Mouse (Mus musculus) stomach, embryonic 14.5 days (tissue): Measurements from ENCODE around the gene Rps29. TPM values are rescaled to one million over a fixed set of nuclear protein-coding genes. Genes with fewer than 3 reads are reported as not detected.
"Not testable (repeated sequence)": the region's sequence is repeated elsewhere in the genome, so short reads cannot be mapped to it uniquely, and the experiment has no call there.

Experiments
- ATAC-seq: fragments of 200-750 bp; cut with Nextera tagmentation; 2 replicates; pipeline ENCODE4 v1.8.0; 2017; ENCODE audit warnings: low read depth, moderate TSS enrichment; ENCODE audit not compliant: insufficient number of reproducible peaks, insufficient read depth, low FRiP score
- H3K27ac ChIP-seq: fragments of 300-500 bp; sonication (generic); 2 replicates; pipeline ENCODE4 v1.5.1; 2014; ENCODE audit warnings: mild to moderate bottlenecking, low read length, moderate library complexity, mixed read lengths
- H3K27me3 ChIP-seq: fragments of 300-500 bp; sonication (generic); 2 replicates; pipeline ENCODE4 v1.6.1; 2014; ENCODE audit warnings: low read length, control low read depth, mixed read lengths; ENCODE audit not compliant: control insufficient read depth, insufficient read depth
- H3K36me3 ChIP-seq: fragments of 300-500 bp; sonication (generic); 2 replicates; pipeline ENCODE4 v1.6.1; 2014; ENCODE audit warnings: mild to moderate bottlenecking, control low read depth, low read length, moderate library complexity, mixed read lengths; ENCODE audit not compliant: control insufficient read depth, insufficient read depth
- H3K4me1 ChIP-seq: fragments of 300-500 bp; sonication (generic); 2 replicates; pipeline ENCODE4 v1.6.1; 2014; ENCODE audit warnings: low read length, control low read depth, mixed read lengths; ENCODE audit not compliant: control insufficient read depth, insufficient read depth
- H3K4me2 ChIP-seq: fragments of 300-500 bp; sonication (generic); replicated peaks from 2 replicates; pipeline ENCODE4 v1.6.1; 2014; ENCODE audit warnings: low read depth, low read length, control low read depth
- H3K4me3 ChIP-seq: fragments of 300-500 bp; sonication (generic); 2 replicates; pipeline ENCODE4 v1.5.1; 2014; ENCODE audit warnings: low read depth, low read length, control low read depth
- H3K9ac ChIP-seq: fragments of 300-500 bp; sonication (generic); replicated peaks from 2 replicates; pipeline ENCODE4 v1.6.1; 2014; ENCODE audit warnings: low read depth, mild to moderate bottlenecking, control low read depth, low read length, moderate library complexity, mixed read lengths
- H3K9me3 ChIP-seq: fragments of 300-500 bp; sonication (generic); 2 replicates; pipeline ENCODE4 v1.6.1; 2016; ENCODE audit warnings: low read depth, low read length, control low read depth; ENCODE audit not compliant: control insufficient read depth
- WGBS: fragments of 180-500 bp; shearing (Covaris S2); extraction: QIAGEN DNeasy Blood & Tissue Kit; methylation state at CpG from one replicate; pipeline ENCODE4 v1.1.7; 2014; 5-methylcytosine and 5-hydroxymethylcytosine counted together
- polyA plus RNA-seq: library from polyadenylated mRNA; unstranded; fragments of >200 nt; fragmentation: Nextera tagmentation; extraction: Ambion mirVana; gene quantifications from 2 replicates; pipeline ENCODE4 v1.2.1, GENCODE M21; 2014

The Rps29 gene
- polyA plus RNA-seq, 1 experiment from 2014 or later = 2,274 TPM

DNA sequence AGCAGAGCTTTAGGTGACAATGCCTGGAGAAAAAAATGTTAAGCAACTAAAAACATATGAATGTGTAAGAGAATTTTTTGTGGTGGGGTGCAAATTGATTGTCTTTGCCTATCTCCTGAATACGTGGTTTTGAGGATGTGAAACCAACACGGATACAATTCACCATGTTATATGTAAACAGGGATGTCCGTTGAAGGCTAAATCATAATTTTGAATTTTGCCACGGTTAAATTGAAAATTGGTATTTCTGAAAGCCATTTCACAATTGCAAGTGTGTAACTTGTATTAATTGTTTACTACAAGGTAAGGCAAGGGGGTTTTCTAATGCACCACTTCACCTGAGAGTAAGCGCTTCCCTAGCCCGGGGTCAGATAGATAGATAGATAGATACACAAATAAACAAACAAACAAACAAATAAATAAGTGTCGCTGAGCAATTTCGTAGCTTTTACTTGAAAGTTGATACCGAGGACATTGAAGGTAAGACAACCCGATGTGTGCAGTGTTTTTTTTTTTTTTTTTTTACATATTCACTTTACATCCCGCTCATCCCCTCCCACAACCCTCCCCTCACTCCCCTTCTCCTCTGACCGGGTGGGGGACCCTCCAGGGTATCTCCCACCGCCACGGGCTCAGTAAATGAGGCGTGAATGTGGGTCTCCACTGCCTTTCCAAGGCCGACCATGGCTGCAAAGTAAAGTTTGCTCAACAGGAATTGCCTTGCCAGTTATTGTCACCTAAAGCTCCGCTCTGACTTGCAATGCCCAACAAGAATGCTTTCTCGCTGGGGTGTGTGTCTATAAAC lies 8.9 kb upstream of the Rps29 start:
- peak overlapping the region; percentile 69 for H3K4me2 ChIP-seq
- H3K4me3 ChIP-seq = peak overlapping the region; percentile 89
- H3K27me3 ChIP-seq = no peaks in the 10 kb centered on the region
- WGBS = 8% methylated on average over 18 of the region's 18 CpGs
- peak overlapping the region; percentile 81; the same call in 1 of the 2 replicates for H3K27ac ChIP-seq
- H3K9ac ChIP-seq = peak overlapping the region; percentile 58
- no peaks in the 10 kb centered on the region for H3K9me3 ChIP-seq
- peak; percentile 30; the same call in 1 of the 2 replicates for ATAC-seq
- no peaks in the 10 kb centered on the region for H3K36me3 ChIP-seq
- 0 out of 2 replicates have a peak, but pooled peaks cover 8% of the 10 kb centered on the region for H3K4me1 ChIP-seq

DNA sequence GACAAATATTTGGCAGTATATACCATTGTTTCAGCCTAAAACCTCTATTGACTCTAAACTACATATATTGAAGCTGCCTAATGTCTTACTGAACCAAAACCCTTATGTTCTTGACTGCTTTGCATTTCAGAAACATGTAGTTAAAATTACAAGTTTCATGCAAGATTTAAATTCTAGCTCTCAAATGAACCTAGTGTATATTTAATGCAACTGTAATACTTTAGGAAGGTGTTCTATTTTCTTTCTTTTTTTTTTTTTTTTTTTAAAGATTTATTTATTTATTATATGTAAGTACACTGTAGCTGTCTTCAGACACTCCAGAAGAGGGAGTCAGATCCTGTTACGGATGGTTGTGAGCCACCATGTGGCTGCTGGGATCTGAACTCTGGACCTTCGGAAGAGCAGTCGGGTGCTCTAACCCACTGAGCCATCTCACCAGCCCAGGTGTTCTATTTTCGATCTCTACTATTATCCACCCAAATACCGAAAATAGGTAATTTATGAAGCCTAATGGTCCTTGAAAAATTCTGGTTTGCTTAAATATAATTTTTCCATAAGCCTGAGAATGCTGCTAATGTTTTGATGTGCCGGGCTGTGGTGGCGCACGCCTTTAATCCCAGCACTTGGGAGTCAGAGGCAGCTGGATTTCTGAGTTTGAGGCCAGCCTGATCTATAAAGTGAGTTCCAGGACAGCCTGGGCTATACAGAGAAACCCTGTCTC lies 8.0 kb upstream of the Rps29 start:
- not testable (repeated sequence) for H3K9ac ChIP-seq, H3K27ac ChIP-seq, H3K4me2 ChIP-seq, H3K4me1 ChIP-seq, ATAC-seq, H3K36me3 ChIP-seq, H3K9me3 ChIP-seq, H3K27me3 ChIP-seq, H3K4me3 ChIP-seq
- 68% methylated on average over 8 of the region's 8 CpGs for WGBS

DNA sequence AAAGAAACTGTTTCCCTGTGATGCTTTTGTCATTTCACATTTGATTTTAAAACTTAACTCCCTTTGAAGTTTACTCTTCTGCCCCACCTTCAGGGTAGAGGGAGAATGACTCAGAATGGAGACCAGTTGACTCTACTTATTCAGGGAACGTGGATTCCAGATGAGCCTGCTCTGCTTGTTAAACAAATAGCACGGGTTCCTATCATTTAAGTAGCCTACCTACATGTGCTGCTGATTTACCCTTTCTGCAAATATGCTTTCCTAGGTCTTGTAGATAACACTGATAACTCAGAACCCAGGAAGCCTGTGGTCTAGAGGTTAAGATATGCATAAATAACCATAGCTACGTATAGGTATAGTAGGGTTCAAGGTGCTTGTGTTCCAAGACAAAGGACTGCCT lies 5.9 kb upstream of the Rps29 start:
- ATAC-seq = peak; percentile 25; the same call in 1 of the 2 replicates
- 47% methylated on average over 3 of the region's 3 CpGs for WGBS

GRCm38 (mm10) chr12:69163586-69163985 lies 4.6 kb upstream of the Rps29 start:
- H3K4me3 ChIP-seq, H3K36me3 ChIP-seq, H3K4me1 ChIP-seq, H3K27me3 ChIP-seq, H3K9ac ChIP-seq, H3K4me2 ChIP-seq, H3K9me3 ChIP-seq, H3K27ac ChIP-seq, ATAC-seq: not testable (repeated sequence)
- WGBS = 81% methylated on average over 4 of the region's 4 CpGs

More for the DNA sequence above, 5.9 kb upstream of the Rps29 start:
- Histone ChIP-seq H3K4me3 (no peak overlapping the region), H3K4me2 (no peak overlapping the region), H3K36me3 (no peaks in the 10 kb centered on the region), H3K27ac (no peak overlapping the region), H3K9me3 (no peaks in the 10 kb centered on the region), H3K9ac (no peak overlapping the region), H3K4me1 (0 out of 2 replicates have a peak, but pooled peaks cover 7% of the 10 kb centered on the region), H3K27me3 (no peaks in the 10 kb centered on the region)

GRCm38 (mm10) chr12:69160677-69161076 lies 1.7 kb upstream of the Rps29 start:
- H3K27me3 ChIP-seq, H3K4me2 ChIP-seq, H3K9ac ChIP-seq, H3K9me3 ChIP-seq, H3K27ac ChIP-seq, ATAC-seq, H3K4me1 ChIP-seq, H3K4me3 ChIP-seq: not testable (repeated sequence)
- 88% methylated on average over 2 of the region's 2 CpGs for WGBS
- H3K36me3 ChIP-seq = peaks cover 18% of the 10 kb centered on the region

DNA sequence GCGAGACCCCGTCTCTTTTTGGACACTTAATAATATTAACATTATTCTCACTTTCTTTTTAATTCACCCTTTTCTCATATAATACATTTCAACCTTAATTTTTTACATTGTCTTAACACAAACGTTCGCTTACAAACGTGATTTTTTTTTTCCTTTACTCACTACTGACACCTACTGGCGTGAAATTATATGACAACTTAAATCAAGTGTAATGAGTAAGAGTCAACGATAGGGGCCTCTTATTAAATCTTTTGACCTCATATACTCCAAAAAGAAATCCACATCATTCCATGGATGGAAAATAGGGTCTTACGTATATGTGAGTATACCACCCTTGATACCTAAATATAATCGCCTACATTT lies 573 bp upstream of the Rps29 start:
- no peaks in the 10 kb centered on the region for H3K27me3 ChIP-seq
- H3K4me3 ChIP-seq = peak overlapping the region; percentile 11; the same call in 1 of the 2 replicates
- no peak overlapping the region; the same call in 1 of the 2 replicates for H3K4me2 ChIP-seq
- no peaks in the 10 kb centered on the region for H3K9me3 ChIP-seq
- 0 out of 2 replicates have a peak, but pooled peaks cover 4% of the 10 kb centered on the region for H3K4me1 ChIP-seq
- H3K27ac ChIP-seq = no peak overlapping the region
- ATAC-seq = no peak
- 4% methylated on average over 9 of the region's 9 CpGs for WGBS
- H3K9ac ChIP-seq = no peak overlapping the region
- peaks cover 18% of the 10 kb centered on the region for H3K36me3 ChIP-seq

DNA sequence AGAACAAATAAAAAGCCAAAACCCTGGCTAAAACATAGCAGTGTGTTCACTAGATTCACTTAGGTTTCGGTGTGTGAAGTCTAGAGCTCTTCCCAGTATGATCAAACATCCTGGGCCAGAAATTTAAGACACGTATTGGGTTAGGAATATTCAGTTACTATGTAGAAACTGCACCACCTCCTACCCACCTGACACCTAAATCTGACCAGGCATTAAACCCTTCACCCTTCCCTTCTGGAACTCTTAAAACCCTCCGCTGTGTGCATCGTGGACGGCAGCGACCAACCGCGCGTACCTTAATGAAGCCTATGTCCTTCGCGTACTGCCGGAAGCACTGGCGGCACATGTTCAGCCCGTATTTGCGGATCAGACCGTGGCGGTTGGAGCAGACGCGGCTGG lies 621 bp downstream of the Rps29 start:
- H3K4me3 ChIP-seq = peak overlapping the region; percentile 73
- no peak for ATAC-seq
- peak overlapping the region; percentile 92 for H3K9ac ChIP-seq
- 1% methylated on average over 19 of the region's 19 CpGs for WGBS
- peak overlapping the region; percentile 70 for H3K4me2 ChIP-seq
- H3K27ac ChIP-seq = peak overlapping the region; percentile 93
- H3K27me3 ChIP-seq = no peaks in the 10 kb centered on the region
- peaks cover 18% of the 10 kb centered on the region for H3K36me3 ChIP-seq
- no peaks in the 10 kb centered on the region for H3K9me3 ChIP-seq
- 0 out of 2 replicates have a peak, but pooled peaks cover 4% of the 10 kb centered on the region for H3K4me1 ChIP-seq

DNA sequence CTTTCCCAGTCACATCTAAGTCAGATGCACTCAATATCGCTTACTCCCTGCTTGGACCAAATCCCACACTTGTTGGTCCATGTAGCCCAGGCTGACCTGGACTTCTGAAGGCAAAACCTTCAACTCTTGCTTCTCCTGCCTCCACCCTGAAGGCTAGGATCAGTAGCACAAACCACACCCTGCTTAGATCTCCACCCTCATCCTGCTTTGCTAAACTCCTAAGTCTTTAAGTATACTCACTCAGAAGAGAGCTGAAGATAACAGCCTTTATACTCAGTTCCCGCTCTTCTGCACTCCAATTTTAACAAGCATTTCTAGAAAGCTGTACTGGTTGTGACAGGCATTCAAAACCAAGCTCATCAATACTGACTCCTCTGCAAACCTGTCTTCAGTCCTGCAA lies 1.9 kb downstream of the Rps29 start:
- peaks cover 18% of the 10 kb centered on the region for H3K36me3 ChIP-seq
- no peak for ATAC-seq
- H3K4me1 ChIP-seq = 0 out of 2 replicates have a peak, but pooled peaks cover 4% of the 10 kb centered on the region
- no peak overlapping the region for H3K27ac ChIP-seq
- no peak overlapping the region for H3K9ac ChIP-seq
- no peaks in the 10 kb centered on the region for H3K9me3 ChIP-seq
- WGBS = 96% methylated on average over 2 of the region's 2 CpGs
- H3K4me3 ChIP-seq = no peak overlapping the region
- H3K27me3 ChIP-seq = no peaks in the 10 kb centered on the region
- no peak overlapping the region for H3K4me2 ChIP-seq
